Mouse (Mus musculus) kidney, adult 10 weeks (tissue): ENCODE data around the gene Steap3. TPM values are rescaled to one million over a fixed set of nuclear protein-coding genes. Genes with fewer than 3 reads are reported as not detected.

Experiments
- polyA plus RNA-seq: library from polyadenylated mRNA; stranded (reverse); fragments of 350-450 nt; fragmentation: Illumina TruSeq; extraction: RNeasy Lipid Tissue Mini Kit (QIAGEN cat#74804); gene quantifications from one replicate; pipeline ENCODE4 v1.2.3, GENCODE M21; 2014; ENCODE audit warnings: low read depth, low replicate concordance

Gene Steap3
- polyA plus RNA-seq: 7.8 TPM

GRCm38 (mm10) chr1:120272605-120273004 is at the start of gene Steap3:
Gene Steap3, minus strand, starts transcription at chr1:120272705.

Other genes with a start within 250 kb of the Steap3 start
- gene Tmem37, start 198.6 kb downstream of the Steap3 start, polyA plus RNA-seq: 4.4 TPM
- 1,139 TPM for gene Dbi, start 151.6 kb downstream of the Steap3 start, polyA plus RNA-seq
- 10.7 TPM for gene 3110009E18Rik, start 151.5 kb downstream of the Steap3 start, polyA plus RNA-seq
- not detected for gene C1ql2, start 67.9 kb upstream of the Steap3 start, polyA plus RNA-seq
- gene Marco, start 232.3 kb upstream of the Steap3 start, polyA plus RNA-seq: not detected